Mouse (Mus musculus): ENCODE measurements around the gene Map7d1. TPM values are rescaled to one million over a fixed set of nuclear protein-coding genes. Genes with fewer than 3 reads are reported as not detected.

The Map7d1 gene
- polyA plus RNA-seq, 1 experiment, result 45.5 TPM

GRCm38 (mm10) chr4:126291196-126291595, 35.1 kb upstream of the Map7d1 start:
- Histone ChIP-seq H3K27ac (ENCODE audit: control insufficient read depth, insufficient read depth, low read depth, low read length, poor library complexity) (no peak overlapping the region), H3K4me1 (ENCODE audit: control insufficient read depth, insufficient read depth, low read length) (no peaks in the 10 kb centered on the region; the same call in 1 of the 2 replicates), H3K4me3 (replicated peaks; ENCODE audit: control insufficient read depth, low read depth, low read length) (no peak overlapping the region)
- WGBS, result 67% methylated on average over 13 of the region's 13 CpGs
- no peak for TF ChIP-seq CTCF (IDR thresholded peaks at IDR 0.05; ENCODE audit: control insufficient read depth, insufficient read depth, low read length)
- no peak for TF ChIP-seq POLR2A (IDR thresholded peaks at IDR 0.05; ENCODE audit: borderline replicate concordance, control insufficient read depth, low read depth, low read length)

GRCm38 (mm10) chr4:126290314-126290713, 34.2 kb upstream of the Map7d1 start:
- no peak overlapping the region for H3K4me3 ChIP-seq (replicated peaks; ENCODE audit: control insufficient read depth, low read depth, low read length)
- no peak overlapping the region for H3K27ac ChIP-seq (ENCODE audit: control insufficient read depth, insufficient read depth, low read depth, low read length, poor library complexity)
- WGBS, result 80% methylated on average over 8 of the region's 8 CpGs
- TF ChIP-seq POLR2A (IDR thresholded peaks at IDR 0.05; ENCODE audit: borderline replicate concordance, control insufficient read depth, low read depth, low read length) (no peak), CTCF (IDR thresholded peaks at IDR 0.05; ENCODE audit: control insufficient read depth, insufficient read depth, low read length) (no peak)
- H3K4me1 ChIP-seq (ENCODE audit: control insufficient read depth, insufficient read depth, low read length), result no peaks in the 10 kb centered on the region; the same call in 1 of the 2 replicates

GRCm38 (mm10) chr4:126288085-126288666, 32.0 kb upstream of the Map7d1 start:
- no peak for TF ChIP-seq CTCF (IDR thresholded peaks at IDR 0.05; ENCODE audit: control insufficient read depth, insufficient read depth, low read length)
- TF ChIP-seq POLR2A (IDR thresholded peaks at IDR 0.05; ENCODE audit: borderline replicate concordance, control insufficient read depth, low read depth, low read length), result no peak
- Histone ChIP-seq H3K4me3 (replicated peaks; ENCODE audit: control insufficient read depth, low read depth, low read length) (no peak overlapping the region), H3K4me1 (ENCODE audit: control insufficient read depth, insufficient read depth, low read length) (no peaks in the 10 kb centered on the region; the same call in none of the 2 replicates), H3K27ac (ENCODE audit: control insufficient read depth, insufficient read depth, low read depth, low read length, poor library complexity) (no peak overlapping the region)
- WGBS, result 23% methylated on average over 17 of the region's 17 CpGs

GRCm38 (mm10) chr4:126287302-126287995, 31.3 kb upstream of the Map7d1 start:
- TF ChIP-seq CTCF (IDR thresholded peaks at IDR 0.05; ENCODE audit: control insufficient read depth, insufficient read depth, low read length), result no peak
- Histone ChIP-seq H3K4me1 (ENCODE audit: control insufficient read depth, insufficient read depth, low read length) (no peaks in the 10 kb centered on the region; the same call in none of the 2 replicates), H3K27ac (ENCODE audit: control insufficient read depth, insufficient read depth, low read depth, low read length, poor library complexity) (no peak overlapping the region), H3K4me3 (replicated peaks; ENCODE audit: control insufficient read depth, low read depth, low read length) (no peak overlapping the region)
- WGBS, result 44% methylated on average over 11 of the region's 11 CpGs

- Histone ChIP-seq H3K4me1 (ENCODE audit: control insufficient read depth, insufficient read depth, low read length) (no peaks in the 10 kb centered on the region; the same call in none of the 2 replicates), H3K27ac (ENCODE audit: control insufficient read depth, insufficient read depth, low read depth, low read length, poor library complexity) (no peak within 1 kb of the TSS), H3K4me3 (replicated peaks; ENCODE audit: control insufficient read depth, low read depth, low read length) (no peak within 1 kb of the TSS)
- no peak for TF ChIP-seq CTCF (IDR thresholded peaks at IDR 0.05; ENCODE audit: control insufficient read depth, insufficient read depth, low read length)
- no peak for TF ChIP-seq POLR2A (IDR thresholded peaks at IDR 0.05; ENCODE audit: borderline replicate concordance, control insufficient read depth, low read depth, low read length)
- 3% methylated on average over 41 of the region's 42 CpGs for WGBS
Measured at GRCm38 (mm10) chr4:126286492-126286891, 30.3 kb upstream of the Map7d1 start, which contains the start of gene Col8a2. TSS of gene Col8a2 (plus strand) at chr4:126286793.

GRCm38 (mm10) chr4:126283582-126283981, 27.4 kb upstream of the Map7d1 start:
- WGBS, result 73% methylated on average over 8 of the region's 8 CpGs
- H3K4me3 ChIP-seq (replicated peaks; ENCODE audit: control insufficient read depth, low read depth, low read length), result no peak overlapping the region
- TF ChIP-seq CTCF (IDR thresholded peaks at IDR 0.05; ENCODE audit: control insufficient read depth, insufficient read depth, low read length) (no peak), POLR2A (IDR thresholded peaks at IDR 0.05; ENCODE audit: borderline replicate concordance, control insufficient read depth, low read depth, low read length) (no peak)

GRCm38 (mm10) chr4:126281706-126282105, 25.6 kb upstream of the Map7d1 start:
- Histone ChIP-seq H3K4me1 (ENCODE audit: control insufficient read depth, insufficient read depth, low read length) (no peaks in the 10 kb centered on the region; the same call in none of the 2 replicates), H3K4me3 (replicated peaks; ENCODE audit: control insufficient read depth, low read depth, low read length) (no peak overlapping the region), H3K27ac (ENCODE audit: control insufficient read depth, insufficient read depth, low read depth, low read length, poor library complexity) (no peak overlapping the region)
- no peak for TF ChIP-seq CTCF (IDR thresholded peaks at IDR 0.05; ENCODE audit: control insufficient read depth, insufficient read depth, low read length)
- no peak for TF ChIP-seq POLR2A (IDR thresholded peaks at IDR 0.05; ENCODE audit: borderline replicate concordance, control insufficient read depth, low read depth, low read length)
- 84% methylated on average over 9 of the region's 9 CpGs for WGBS

More at GRCm38 (mm10) chr4:126283582-126283981, 27.4 kb upstream of the Map7d1 start:
- no peak overlapping the region for H3K27ac ChIP-seq (ENCODE audit: control insufficient read depth, insufficient read depth, low read depth, low read length, poor library complexity)
- H3K4me1 ChIP-seq (ENCODE audit: control insufficient read depth, insufficient read depth, low read length), result no peaks in the 10 kb centered on the region; the same call in none of the 2 replicates

- H3K4me1 ChIP-seq (ENCODE audit: control insufficient read depth, insufficient read depth, low read length), result no peaks in the 10 kb centered on the region; the same call in 1 of the 2 replicates
- TF ChIP-seq CTCF (IDR thresholded peaks at IDR 0.05; ENCODE audit: control insufficient read depth, insufficient read depth, low read length) (no peak), POLR2A (IDR thresholded peaks at IDR 0.05; ENCODE audit: borderline replicate concordance, control insufficient read depth, low read depth, low read length) (no peak)
- WGBS, result 83% methylated on average over 9 of the region's 9 CpGs
Measured at GRCm38 (mm10) chr4:126278961-126279360, 22.8 kb upstream of the Map7d1 start.

More at GRCm38 (mm10) chr4:126278961-126279360, 22.8 kb upstream of the Map7d1 start:
- H3K27ac ChIP-seq (ENCODE audit: control insufficient read depth, insufficient read depth, low read depth, low read length, poor library complexity), result no peak overlapping the region
- H3K4me3 ChIP-seq (replicated peaks; ENCODE audit: control insufficient read depth, low read depth, low read length), result no peak overlapping the region
